Mouse (Mus musculus) heart, embryonic 11.5 days (tissue): ENCODE results near the gene 0610012G03Rik. TPM values are rescaled to one million over a fixed set of nuclear protein-coding genes. Genes with fewer than 3 reads are reported as not detected.

Experiments
- ATAC-seq: fragments of 200-750 bp; cut with Nextera tagmentation; replicated peaks from 2 replicates; pipeline ENCODE4 v1.8.0; 2017; ENCODE audit warnings: moderate library complexity; ENCODE audit not compliant: insufficient number of reproducible peaks, low FRiP score, low TSS enrichment
- H3K27ac ChIP-seq: fragments of 300-500 bp; sonication (generic); 2 replicates; pipeline ENCODE4 v1.5.1; 2014; ENCODE audit warnings: mild to moderate bottlenecking, low read depth, low read length
- H3K27me3 ChIP-seq: fragments of 300-500 bp; sonication (generic); 2 replicates; pipeline ENCODE4 v1.6.1; 2014; ENCODE audit warnings: mild to moderate bottlenecking, low read length, mixed read lengths; ENCODE audit not compliant: control insufficient read depth, insufficient read depth
- H3K36me3 ChIP-seq: fragments of 300-500 bp; sonication (generic); 2 replicates; pipeline ENCODE4 v1.6.1; 2014; ENCODE audit warnings: mild to moderate bottlenecking, low read length, moderate library complexity, mixed read lengths; ENCODE audit not compliant: control insufficient read depth, insufficient read depth
- H3K4me1 ChIP-seq: fragments of 300-500 bp; sonication (generic); 2 replicates; pipeline ENCODE4 v1.6.1; 2014; ENCODE audit warnings: low read length; ENCODE audit not compliant: control insufficient read depth, insufficient read depth
- H3K4me2 ChIP-seq: fragments of 300-500 bp; sonication (generic); 2 replicates; pipeline ENCODE4 v1.6.1; 2014; ENCODE audit warnings: mild to moderate bottlenecking, moderate library complexity
- H3K4me3 ChIP-seq: fragments of 300-500 bp; sonication (generic); 2 replicates; pipeline ENCODE4 v1.5.1; 2014; ENCODE audit warnings: low read depth, low read length
- H3K9ac ChIP-seq: fragments of 300-500 bp; sonication (generic); 2 replicates; pipeline ENCODE4 v1.6.1; 2014; ENCODE audit warnings: mild to moderate bottlenecking, low read depth, low read length, moderate library complexity
- H3K9me3 ChIP-seq: fragments of 300-500 bp; sonication (generic); replicated peaks from 2 replicates; pipeline ENCODE4 v1.6.1; 2016; ENCODE audit warnings: low read length; ENCODE audit not compliant: control insufficient read depth
- WGBS: fragments of 180-500 bp; shearing (Covaris S2); extraction: QIAGEN DNeasy Blood & Tissue Kit; methylation state at CpG from one replicate; pipeline ENCODE4 v1.1.7; 2014; ENCODE audit not compliant: insufficient replicate concordance; 5-methylcytosine and 5-hydroxymethylcytosine counted together
- microRNA-seq: library from miRNA; unstranded; fragments of <30 nt; microRNA quantifications from one replicate; pipeline ENCODE4, GENCODE M21; 2016; ENCODE audit warnings: borderline number of aligned reads
- polyA plus RNA-seq: library from polyadenylated mRNA; unstranded; fragments of >200 nt; fragmentation: Nextera tagmentation; extraction: Ambion mirVana; gene quantifications from 2 replicates; pipeline ENCODE4 v1.2.1, GENCODE M21; 2014

Gene 0610012G03Rik
- polyA plus RNA-seq, 1 experiment from 2014 or later, result 113 TPM

DNA sequence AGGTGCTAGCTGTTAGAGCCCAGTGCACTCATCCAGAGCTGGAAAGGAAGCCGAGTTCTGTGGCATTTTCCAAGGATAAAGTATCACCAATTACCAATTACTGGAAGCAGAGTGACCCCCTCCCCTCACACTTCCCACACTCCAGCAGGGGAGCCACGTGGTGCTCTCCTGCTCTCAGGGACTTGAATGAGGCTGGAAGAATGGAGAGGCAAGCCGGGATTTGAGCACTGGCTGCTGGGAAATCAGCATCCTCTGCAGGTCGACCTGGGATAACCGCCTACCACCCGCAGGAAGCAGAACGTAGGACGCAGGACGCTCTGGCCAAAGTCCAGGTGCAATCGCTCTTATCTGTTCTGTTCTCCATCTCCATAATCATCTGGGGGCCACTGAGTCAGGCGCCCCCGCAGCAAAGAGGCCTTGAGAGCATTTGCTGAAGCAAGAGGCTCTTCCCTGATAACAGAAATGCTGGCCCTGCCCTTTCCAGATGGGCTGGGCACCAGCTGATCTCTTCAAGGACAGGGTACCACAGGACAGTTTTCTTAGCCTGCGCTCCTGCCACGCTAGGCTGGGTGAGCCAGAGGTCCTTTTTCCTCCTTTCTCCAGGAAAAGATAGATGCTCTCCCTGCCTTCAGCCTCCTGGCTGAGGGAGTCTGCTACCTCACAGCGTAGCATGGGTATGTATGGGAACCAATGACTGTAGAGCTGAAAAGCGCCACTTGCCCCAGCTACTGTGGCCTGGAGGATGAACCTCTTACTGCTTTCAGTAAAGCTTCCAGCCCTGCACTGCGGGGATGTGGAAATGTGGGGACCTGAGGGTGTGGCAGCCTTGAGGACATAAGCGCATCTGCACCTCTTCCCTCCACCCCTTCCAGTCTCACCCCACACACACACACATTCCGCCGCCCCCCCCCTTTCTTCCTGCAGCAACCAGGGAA, 42.1 kb downstream of the 0610012G03Rik start:
- peak overlapping the region; percentile 58 for H3K4me2 ChIP-seq
- H3K4me3 ChIP-seq, result peak overlapping the region; percentile 18
- ATAC-seq, result no peak
- H3K9me3 ChIP-seq, result no peaks in the 10 kb centered on the region
- no peaks in the 10 kb centered on the region; the same call in 1 of the 2 replicates for H3K27me3 ChIP-seq
- peaks cover 11% of the 10 kb centered on the region for H3K4me1 ChIP-seq
- no peaks in the 10 kb centered on the region for H3K36me3 ChIP-seq
- H3K9ac ChIP-seq, result no peak overlapping the region
- 30% methylated on average over 19 of the region's 20 CpGs for WGBS
- H3K27ac ChIP-seq, result no peak overlapping the region

DNA sequence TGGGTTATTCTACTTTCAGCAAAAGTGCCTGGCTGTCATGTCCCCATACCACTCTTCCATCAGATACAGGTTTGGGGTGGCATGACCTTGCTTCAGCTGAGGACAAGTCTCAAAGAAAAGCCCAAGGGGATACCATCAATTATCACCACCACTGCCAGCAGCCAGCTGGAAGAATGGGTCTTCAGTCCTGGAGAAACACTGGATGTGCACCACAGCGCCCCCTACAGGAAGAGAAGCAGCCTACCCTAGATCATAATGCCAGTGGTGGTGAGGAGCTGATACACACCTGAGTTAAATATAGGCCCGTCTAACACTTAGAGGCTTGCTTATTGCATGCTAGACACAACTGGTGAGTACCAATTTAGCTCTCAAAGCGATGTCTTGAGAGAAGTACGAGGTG, 43.0 kb downstream of the 0610012G03Rik start:
- H3K27me3 ChIP-seq, result no peaks in the 10 kb centered on the region; the same call in 1 of the 2 replicates
- H3K4me3 ChIP-seq, result no peak overlapping the region
- no peaks in the 10 kb centered on the region for H3K36me3 ChIP-seq
- WGBS, result 67% methylated on average over 4 of the region's 4 CpGs
- H3K9ac ChIP-seq, result no peak overlapping the region
- H3K9me3 ChIP-seq, result no peaks in the 10 kb centered on the region; the same call in 1 of the 2 replicates
- peaks cover 9% of the 10 kb centered on the region for H3K4me1 ChIP-seq
- ATAC-seq, result no peak
- no peak overlapping the region for H3K4me2 ChIP-seq
- H3K27ac ChIP-seq, result no peak overlapping the region

DNA sequence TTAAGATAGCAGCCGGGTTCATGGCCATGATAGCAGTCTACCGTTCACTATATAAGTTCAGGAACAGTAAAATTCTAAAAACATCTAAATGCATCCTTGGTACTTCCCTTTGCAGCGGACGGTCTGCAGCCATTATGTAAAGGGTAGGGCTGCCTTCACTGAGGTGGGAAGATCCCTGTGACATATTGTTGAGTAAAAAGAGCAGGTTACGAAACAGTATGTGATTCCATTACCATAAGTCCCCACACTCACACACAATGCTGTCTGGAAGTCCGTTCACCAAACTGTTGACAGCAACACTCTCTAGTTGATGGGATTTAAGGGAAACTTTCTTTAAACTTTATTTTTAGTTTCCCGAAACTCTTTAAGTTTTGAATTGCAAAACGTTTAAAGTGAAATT, 45.1 kb downstream of the 0610012G03Rik start:
- Histone ChIP-seq H3K4me1 (peaks cover 10% of the 10 kb centered on the region), H3K4me3 (no peak overlapping the region), H3K4me2 (no peak overlapping the region), H3K27ac (no peak overlapping the region), H3K9me3 (no peaks in the 10 kb centered on the region; the same call in 1 of the 2 replicates), H3K27me3 (no peaks in the 10 kb centered on the region), H3K36me3 (no peaks in the 10 kb centered on the region), H3K9ac (no peak overlapping the region)
- WGBS, result 82% methylated on average over 8 of the region's 8 CpGs
- ATAC-seq, result no peak

DNA sequence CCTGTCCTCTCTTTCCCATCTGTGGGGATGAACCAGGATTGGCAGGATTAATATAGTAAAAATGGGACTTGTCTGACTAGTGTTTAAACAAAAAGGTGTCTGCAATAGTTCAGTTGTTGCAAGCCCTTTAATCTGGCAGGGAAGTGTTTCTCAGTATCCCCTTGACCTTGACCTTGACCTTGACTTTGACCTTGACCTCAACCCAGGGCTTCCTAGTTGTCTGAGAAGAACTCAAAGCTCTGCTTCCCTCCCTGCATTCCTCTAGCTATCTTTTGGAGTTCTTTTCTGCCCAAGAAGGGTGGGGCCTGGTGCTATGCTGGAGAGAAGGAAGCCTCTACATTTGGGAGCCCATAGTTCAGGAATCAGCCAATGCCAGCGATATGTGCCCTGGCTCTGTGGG, 46.4 kb downstream of the 0610012G03Rik start:
- Histone ChIP-seq H3K4me3 (no peak overlapping the region), H3K27ac (no peak overlapping the region), H3K36me3 (no peaks in the 10 kb centered on the region), H3K9ac (no peak overlapping the region), H3K27me3 (no peaks in the 10 kb centered on the region), H3K4me2 (no peak overlapping the region), H3K9me3 (no peaks in the 10 kb centered on the region; the same call in 1 of the 2 replicates), H3K4me1 (peaks cover 10% of the 10 kb centered on the region)
- WGBS, result 71% methylated on average over 1 of the region's 1 CpGs
- no peak for ATAC-seq

DNA sequence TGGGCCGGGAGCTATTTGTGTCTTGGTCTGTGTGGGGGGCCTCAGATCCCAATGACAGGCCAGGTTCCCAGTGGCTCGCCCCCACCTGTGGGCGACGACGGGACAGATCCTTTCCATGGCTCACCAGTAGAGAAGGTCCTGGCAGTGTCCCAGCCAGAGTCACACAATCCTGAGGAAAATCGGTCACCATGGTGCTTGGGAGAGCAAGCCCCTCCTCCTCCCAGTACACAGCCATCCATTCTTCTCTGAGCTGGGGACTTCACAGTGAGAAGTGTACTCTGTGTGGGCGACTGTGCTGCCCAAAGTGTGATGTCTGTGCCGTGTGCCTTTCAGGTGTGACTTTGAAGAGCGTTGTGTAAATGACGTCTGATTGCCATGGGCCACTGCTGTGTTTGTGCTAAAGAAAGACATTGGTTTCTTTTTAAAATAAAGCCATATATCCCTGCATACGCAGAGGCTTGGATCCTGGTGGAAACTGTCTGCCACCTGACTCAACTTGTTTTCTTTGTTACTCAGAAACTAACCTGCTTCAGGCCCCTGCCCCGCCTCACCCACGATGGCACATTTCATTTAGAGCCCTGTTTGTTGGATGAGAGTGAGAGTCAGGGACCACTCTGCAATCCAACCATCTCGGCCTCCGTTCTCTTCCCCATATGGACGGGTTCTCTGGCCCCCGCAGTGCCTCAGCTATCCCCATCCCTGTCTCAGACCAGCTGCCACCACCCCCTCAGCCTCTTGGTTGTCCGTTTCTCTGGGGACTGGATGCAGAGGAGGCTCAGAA, 49.6 kb downstream of the 0610012G03Rik start:
- Histone ChIP-seq H3K9ac (no peak overlapping the region), H3K4me2 (no peak overlapping the region), H3K27ac (no peak overlapping the region), H3K4me1 (0 out of 2 replicates have a peak, but pooled peaks cover 2% of the 10 kb centered on the region), H3K27me3 (no peaks in the 10 kb centered on the region), H3K4me3 (no peak overlapping the region), H3K9me3 (no peaks in the 10 kb centered on the region; the same call in 1 of the 2 replicates), H3K36me3 (no peaks in the 10 kb centered on the region)
- 82% methylated on average over 18 of the region's 18 CpGs for WGBS
- ATAC-seq, result no peak

Small RNAs within 50 kb of the gene (microRNA-seq; reads per million reads assigned to microRNA genes)
- gene Gm26269, result not detected

Other genes starting within 250 kb of the 0610012G03Rik start
- not detected in 2 replicates for gene Meltf, start 69.7 kb downstream of the 0610012G03Rik start, polyA plus RNA-seq
- 0.55 TPM in 1 of 2 replicates, not detected in the other for gene Pigz, start 14.6 kb downstream of the 0610012G03Rik start, polyA plus RNA-seq
- gene Ncbp2, start within 50 bp of the 0610012G03Rik start, polyA plus RNA-seq, result 87.5 and 90.0 TPM in 2 replicates
- 9.8 and 10.9 TPM in 2 replicates for gene Senp5, start 54.8 kb upstream of the 0610012G03Rik start, polyA plus RNA-seq
- gene Pak2, start 130.8 kb upstream of the 0610012G03Rik start, polyA plus RNA-seq, result 33.9 and 37.5 TPM in 2 replicates
- gene Pigx, start 151.2 kb upstream of the 0610012G03Rik start, polyA plus RNA-seq, result 86.3 and 91.7 TPM in 2 replicates
- 22.0 and 24.4 TPM in 2 replicates for gene Cep19, start 151.3 kb upstream of the 0610012G03Rik start, polyA plus RNA-seq
- gene Nrros, start 217.1 kb upstream of the 0610012G03Rik start, polyA plus RNA-seq, result 5.9 and 6.6 TPM in 2 replicates
- 0.42 TPM in 1 of 2 replicates, not detected in the other for gene Bex6, start 231.3 kb upstream of the 0610012G03Rik start, polyA plus RNA-seq